Mouse (Mus musculus): ENCODE measurements at regions not wholly inside any gene's neighbourhood (a gene's known extent, or its start where the extent isn't known, plus 50 kb on each side); places are given as distances from the start of the nearest gene placed in this dataset.
A peak's percentile ranks its signal among the peaks of the same experiment; 100 is the strongest.

GRCm38 (mm10) chr8:90642392-90642791, 174.8 kb downstream of the Gm19935 start:
- no peak for TF ChIP-seq CTCF (IDR thresholded peaks at IDR 0.05; ENCODE audit: low read depth)
- DNase-seq (ENCODE audit: low spot score) (no peak), ATAC-seq (no peak)
- Histone ChIP-seq H3K4me2 (ENCODE audit: low read depth, low read length) (no peak overlapping the region), H3K27ac (no peak overlapping the region), H3K36me3 (ENCODE audit: insufficient read depth, low read length) (no peaks in the 10 kb centered on the region), H3K9me3 (ENCODE audit: low read length) (no peaks in the 10 kb centered on the region), H3K4me3 (ENCODE audit: low read length) (no peak overlapping the region), H3K9ac (replicated peaks; ENCODE audit: low read length) (no peak overlapping the region), H3K27me3 (ENCODE audit: insufficient read depth, low read length) (no peaks in the 10 kb centered on the region), H3K4me1 (ENCODE audit: insufficient read depth, low read length) (no peaks in the 10 kb centered on the region)
- 50% methylated on average over 6 of the region's 6 CpGs for WGBS

DNA sequence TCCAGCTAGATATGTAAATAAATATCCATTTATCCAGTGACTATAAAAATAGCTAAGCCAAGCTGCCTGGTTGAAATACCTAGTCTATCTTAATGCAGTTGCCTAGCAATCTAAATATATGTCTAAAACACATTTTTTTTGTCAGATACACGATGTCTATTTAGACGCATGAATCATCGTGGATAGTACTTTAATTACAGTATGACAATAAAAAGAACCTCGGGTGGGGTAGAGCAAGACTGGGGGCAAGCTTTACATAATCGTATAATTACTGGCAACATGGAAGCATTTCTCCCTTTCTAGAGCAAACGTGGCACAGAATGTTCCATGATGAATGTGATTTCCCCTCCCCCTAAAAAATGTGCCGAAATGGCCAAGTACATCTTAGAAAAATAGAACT, 180.4 kb downstream of the Gm19935 start:
- Histone ChIP-seq H3K4me2 (ENCODE audit: low read depth, low read length) (no peak overlapping the region), H3K36me3 (ENCODE audit: insufficient read depth, low read length) (no peaks in the 10 kb centered on the region), H3K27ac (no peak overlapping the region), H3K27me3 (ENCODE audit: insufficient read depth, low read length) (no peaks in the 10 kb centered on the region), H3K4me3 (ENCODE audit: low read length) (no peak overlapping the region), H3K4me1 (ENCODE audit: insufficient read depth, low read length) (no peaks in the 10 kb centered on the region), H3K9ac (replicated peaks; ENCODE audit: low read length) (no peak overlapping the region), H3K9me3 (ENCODE audit: low read length) (no peaks in the 10 kb centered on the region)
- no peak for TF ChIP-seq CTCF (IDR thresholded peaks at IDR 0.05; ENCODE audit: low read depth)
- no peak for ATAC-seq
- WGBS: 63% methylated on average over 7 of the region's 7 CpGs
- no peak for DNase-seq (ENCODE audit: low spot score)

DNA sequence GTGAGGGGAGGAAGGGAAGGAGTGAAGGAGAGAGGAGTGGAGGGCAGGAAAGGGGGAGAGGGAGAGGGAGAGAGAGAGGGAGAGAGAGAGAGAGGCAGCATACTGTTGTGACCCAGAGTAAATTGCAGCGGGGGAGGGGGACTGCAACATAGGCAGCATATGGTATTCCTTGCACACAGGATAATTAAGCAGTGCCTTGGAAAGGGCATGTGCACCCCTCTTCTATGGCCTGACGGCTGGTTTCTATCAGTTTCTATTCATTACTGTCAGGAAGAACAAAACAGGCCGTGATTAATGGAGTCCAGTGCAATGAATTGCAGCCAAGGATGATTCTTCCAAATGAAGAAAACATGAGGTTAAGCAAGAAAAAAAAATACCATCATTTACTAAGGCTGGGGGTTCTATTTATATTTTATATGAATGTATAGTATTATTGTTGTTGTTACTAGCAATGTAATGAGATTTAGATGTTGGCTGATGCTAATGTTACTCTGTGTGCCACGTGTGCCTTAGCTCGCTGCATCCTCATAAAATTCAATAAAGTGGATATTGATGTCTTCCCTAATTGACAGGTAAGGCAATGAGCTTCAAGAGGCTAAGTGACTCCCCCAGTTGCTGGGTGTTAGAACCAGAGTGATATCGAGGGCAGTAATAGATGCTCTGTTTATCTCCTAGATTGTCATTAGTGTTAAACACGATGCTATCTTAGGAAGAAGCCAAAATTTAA, 181.3 kb downstream of the Gm19935 start:
- H3K36me3 ChIP-seq (ENCODE audit: insufficient read depth, low read length): no peaks in the 10 kb centered on the region
- WGBS: 42% methylated on average over 7 of the region's 7 CpGs
- H3K4me3 ChIP-seq (ENCODE audit: low read length): no peak overlapping the region
- no peak for TF ChIP-seq CTCF (IDR thresholded peaks at IDR 0.05; ENCODE audit: low read depth)
- no peak overlapping the region for H3K27ac ChIP-seq
- H3K27me3 ChIP-seq (ENCODE audit: insufficient read depth, low read length): no peaks in the 10 kb centered on the region
- no peak overlapping the region for H3K9ac ChIP-seq (replicated peaks; ENCODE audit: low read length)
- no peak for ATAC-seq
- H3K4me2 ChIP-seq (ENCODE audit: low read depth, low read length): no peak overlapping the region
- H3K9me3 ChIP-seq (ENCODE audit: low read length): no peaks in the 10 kb centered on the region
- DNase-seq (ENCODE audit: low spot score): peak; percentile 36
- H3K4me1 ChIP-seq (ENCODE audit: insufficient read depth, low read length): no peaks in the 10 kb centered on the region

GRCm38 (mm10) chr8:90630796-90631195, 186.4 kb downstream of the Gm19935 start:
- ATAC-seq (no peak), DNase-seq (ENCODE audit: low spot score) (no peak)
- H3K36me3 ChIP-seq (ENCODE audit: insufficient read depth, low read length): no peaks in the 10 kb centered on the region
- H3K4me1 ChIP-seq (ENCODE audit: insufficient read depth, low read length): no peaks in the 10 kb centered on the region
- H3K4me3 ChIP-seq (ENCODE audit: low read length): no peak overlapping the region
- no peaks in the 10 kb centered on the region for H3K27me3 ChIP-seq (ENCODE audit: insufficient read depth, low read length)
- TF ChIP-seq CTCF (IDR thresholded peaks at IDR 0.05; ENCODE audit: low read depth): no peak
- 54% methylated on average over 1 of the region's 1 CpGs for WGBS
- no peaks in the 10 kb centered on the region for H3K9me3 ChIP-seq (ENCODE audit: low read length)
- H3K27ac ChIP-seq: no peak overlapping the region
- H3K4me2 ChIP-seq (ENCODE audit: low read depth, low read length): no peak overlapping the region
- H3K9ac ChIP-seq (replicated peaks; ENCODE audit: low read length): no peak overlapping the region

GRCm38 (mm10) chr8:90608410-90608809, 208.8 kb downstream of the Gm19935 start:
- H3K27ac ChIP-seq: no peak overlapping the region
- 27% methylated on average over 3 of the region's 3 CpGs for whole genome bisulfite sequencing
- ATAC-seq (no peak), DNase-seq (ENCODE audit: low spot score) (peak; percentile 27)
- H3K9ac ChIP-seq (replicated peaks; ENCODE audit: low read length): no peak overlapping the region
- H3K9me3 ChIP-seq (ENCODE audit: low read length): no peaks in the 10 kb centered on the region
- TF ChIP-seq CTCF (IDR thresholded peaks at IDR 0.05; ENCODE audit: low read depth): no peak
- H3K27me3 ChIP-seq (ENCODE audit: insufficient read depth, low read length): no peaks in the 10 kb centered on the region
- no peak overlapping the region for H3K4me3 ChIP-seq (ENCODE audit: low read length)
- no peak overlapping the region for H3K4me2 ChIP-seq (ENCODE audit: low read depth, low read length)
- H3K4me1 ChIP-seq (ENCODE audit: insufficient read depth, low read length): no peaks in the 10 kb centered on the region
- H3K36me3 ChIP-seq (ENCODE audit: insufficient read depth, low read length): no peaks in the 10 kb centered on the region

DNA sequence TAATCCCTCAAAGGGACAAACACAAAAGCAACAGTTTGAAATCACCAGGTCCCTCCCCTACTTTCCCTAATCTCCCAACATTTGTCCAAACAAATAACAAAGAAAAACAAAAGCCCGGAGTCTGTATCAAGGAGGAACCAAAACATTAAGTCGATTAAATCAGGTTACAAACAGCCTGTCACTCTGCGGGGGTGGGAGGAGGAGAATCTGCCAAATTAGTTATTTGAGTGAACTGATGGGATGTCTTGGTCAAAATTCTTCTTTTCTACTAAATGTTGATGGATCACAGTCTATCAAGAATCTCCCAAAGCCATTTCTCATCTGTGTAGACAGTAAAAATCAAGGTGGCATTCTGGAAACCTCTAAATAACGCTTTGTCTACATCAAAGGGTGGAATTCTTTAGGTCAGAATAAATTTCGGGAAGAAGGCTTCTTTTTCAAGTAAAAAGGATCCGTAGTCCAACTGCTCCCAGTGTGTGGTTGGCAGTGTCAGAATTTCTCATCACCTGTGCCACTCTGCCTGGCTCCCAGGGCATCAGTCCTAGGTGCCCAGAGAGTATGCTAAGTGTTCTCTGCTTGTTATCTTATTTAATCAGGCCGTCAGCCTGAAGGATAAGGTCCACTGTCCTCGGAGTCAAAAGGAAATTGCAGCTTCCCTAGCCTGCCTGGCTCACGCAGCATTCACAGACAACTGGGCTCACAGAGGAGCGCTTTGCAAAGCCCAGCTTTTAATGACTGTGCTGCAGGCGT, 216.1 kb downstream of the Gm19935 start:
- Histone ChIP-seq H3K36me3 (ENCODE audit: insufficient read depth, low read length) (no peaks in the 10 kb centered on the region), H3K9me3 (ENCODE audit: low read length) (no peaks in the 10 kb centered on the region), H3K4me3 (ENCODE audit: low read length) (no peak overlapping the region), H3K4me2 (ENCODE audit: low read depth, low read length) (no peak overlapping the region), H3K4me1 (ENCODE audit: insufficient read depth, low read length) (no peaks in the 10 kb centered on the region), H3K27ac (no peak overlapping the region), H3K27me3 (ENCODE audit: insufficient read depth, low read length) (no peaks in the 10 kb centered on the region), H3K9ac (replicated peaks; ENCODE audit: low read length) (no peak overlapping the region)
- DNase-seq (ENCODE audit: low spot score): peak; percentile 15
- 32% methylated on average over 11 of the region's 11 CpGs for WGBS
- no peak for TF ChIP-seq CTCF (IDR thresholded peaks at IDR 0.05; ENCODE audit: low read depth)
- no peak for ATAC-seq

- no peak for TF ChIP-seq CTCF (IDR thresholded peaks at IDR 0.05; ENCODE audit: low read depth)
- no peaks in the 10 kb centered on the region for H3K27me3 ChIP-seq (ENCODE audit: insufficient read depth, low read length)
- H3K36me3 ChIP-seq (ENCODE audit: insufficient read depth, low read length): no peaks in the 10 kb centered on the region
- no peak for DNase-seq (ENCODE audit: low spot score)
- H3K4me3 ChIP-seq (ENCODE audit: low read length): no peak overlapping the region
- no peaks in the 10 kb centered on the region for H3K9me3 ChIP-seq (ENCODE audit: low read length)
- 82% methylated on average over 6 of the region's 6 CpGs for WGBS
- H3K27ac ChIP-seq: no peak overlapping the region
- no peak overlapping the region for H3K4me2 ChIP-seq (ENCODE audit: low read depth, low read length)
- no peak overlapping the region for H3K9ac ChIP-seq (replicated peaks; ENCODE audit: low read length)
- no peak for ATAC-seq
- H3K4me1 ChIP-seq (ENCODE audit: insufficient read depth, low read length): no peaks in the 10 kb centered on the region
Observed at GRCm38 (mm10) chr8:90597376-90597775, 219.8 kb downstream of the Gm19935 start.

Measured in hindbrain, postnatal 0 days (tissue).